ENCODE assay signal across 26 mouse cellular contexts in the genomic region with DNA sequence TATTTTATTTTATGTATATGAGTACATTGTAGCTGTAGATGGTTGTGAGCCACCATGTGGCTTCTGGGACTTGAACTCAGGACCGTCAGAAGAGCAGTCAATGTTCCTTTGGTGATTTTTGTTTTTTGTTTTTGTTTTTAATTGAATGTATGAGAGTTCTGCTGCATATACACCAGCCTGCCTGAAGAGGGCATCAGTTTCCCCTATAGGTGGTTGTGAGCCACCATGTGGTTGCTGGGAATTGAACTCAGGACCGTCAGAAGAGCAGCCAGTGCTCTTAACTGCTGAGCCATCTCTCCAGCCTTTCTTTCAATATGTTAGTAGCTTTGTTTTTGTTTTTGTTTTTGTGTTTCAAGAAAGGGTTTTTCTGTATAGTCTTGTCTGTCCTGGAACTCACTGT. TPM values are rescaled to one million over a fixed set of nuclear protein-coding genes. Genes with fewer than 3 reads are reported as not detected.
DNase-seq lines count a peak whose midpoint lies in the region; TF ChIP-seq lines count a peak whose summit lies in the region.
"Had no signal": no experiment of that assay in that cellular context is flagged by ENCODE, and none has a peak within 500 bp of the region (broad histone marks: within the 10 kb centered on the region; RNA-seq: fewer than 3 reads in every experiment).

No protein-coding gene starts in this region.

- TF ChIP-seq CTCF in layer of hippocampus, adult 2 months (conservative IDR thresholded peaks at IDR 0.05) = peak; percentile 50

- no peak overlapping the region for H3K4me3 ChIP-seq in layer of hippocampus, adult 2 months
- H3K4me3 ChIP-seq: forebrain, embryonic 10.5 days; heart, embryonic 15.5 days; hindbrain, embryonic 15.5 days; kidney, embryonic 15.5 days; limb, embryonic 10.5 days; megakaryocyte, embryonic 14.5 days; midbrain, embryonic 13.5 days; stomach, embryonic 15.5 days had no signal

- H3K27ac ChIP-seq in layer of hippocampus, adult 2 months = no peak overlapping the region
- H3K27ac ChIP-seq: forebrain, embryonic 10.5 days; heart, embryonic 15.5 days; hindbrain, embryonic 15.5 days; kidney, embryonic 15.5 days; limb, embryonic 10.5 days; midbrain, embryonic 13.5 days; stomach, embryonic 15.5 days had no signal

- DNase-seq in layer of hippocampus, adult 2 months (ENCODE audit: low spot score in 2 of 2) = no peak
- no peak for DNase-seq in layer of hippocampus, postnatal 36 days
- DNase-seq in 416B (ENCODE audit: low read depth) = peak; percentile 35
- DNase-seq in A20 (ENCODE audit: low read depth, low spot score) = peak; percentile 44
- DNase-seq in R1 (ENCODE audit: low read depth, low spot score) = peak; percentile 53
- no peak for DNase-seq in cerebellum, adult 18-20 months
- DNase-seq in frontal cortex, adult 2 months (ENCODE audit: extremely low spot score in 1 of 2, low spot score in 1 of 2) = no peak
- DNase-seq: adrenal gland, adult 2 months; cerebellum, adult 11-12 months; cerebellum, postnatal 14 days; forebrain, postnatal 0 days; heart, postnatal 4 days; kidney, adult 11 months; liver; lung, adult 2 months; right cerebral cortex, postnatal 4 days; thymus, adult 18-20 months had no signal

RNA-seq across cellular contexts. Expression of a gene that starts 5.2 kb away (rescaled TPM):
- 10 to 100 TPM; 32.3 to 40.2 TPM for total RNA-seq in layer of hippocampus, adult 2 months (2021)
- 10 to 100 TPM; 29.5 to 30.5 TPM for total RNA-seq in layer of hippocampus, postnatal 36 days (2021)
- 43.0 and 48.3 TPM in 2 replicates for polyA plus RNA-seq in frontal cortex, adult 2 months (2012; rRNA removed)

RNA-seq across cellular contexts. Expression of a gene that starts 42.7 kb away (rescaled TPM):
- 10 to 100 TPM; 38.2 to 38.6 TPM for total RNA-seq in layer of hippocampus, adult 2 months (2021)
- 10 to 100 TPM; 37.7 to 41.3 TPM for total RNA-seq in layer of hippocampus, postnatal 36 days (2021)
- 28.7 and 31.8 TPM in 2 replicates for polyA plus RNA-seq in frontal cortex, adult 2 months (2012; rRNA removed)
- total RNA-seq: CH12.LX had no signal
- polyA plus RNA-seq: heart, embryonic 15.5 days had no signal

Comparison
In these comparisons a context has a peak if more than half of its experiments do, and no peak if none do; other contexts are left out.
1. DNase-seq: peak in 416B (single experiment), A20 (single experiment) and R1 (single experiment); none in layer of hippocampus, adult 2 months (0 of 2), layer of hippocampus, postnatal 36 days (0 of 2), cerebellum, adult 18-20 months (0 of 2) and frontal cortex, adult 2 months (0 of 2).